Mouse (Mus musculus) cerebellum, adult 2 months (tissue): ENCODE measurements at regions not wholly inside any gene's neighbourhood (a gene's known extent, or its start where the extent isn't known, plus 50 kb on each side); places are given as distances from the start of the nearest gene placed in this dataset.

Source experiments
- CTCF ChIP-seq: fragments of 200-500 bp; IDR thresholded peaks from 2 replicates; pipeline ENCODE4 v1.5.1; 2011; ENCODE audit warnings: low read depth, mild to moderate bottlenecking, control low read depth, low read length, moderate library complexity, borderline replicate concordance; ENCODE audit not compliant: insufficient read depth
- POLR2A ChIP-seq: fragments of 200-500 bp; IDR thresholded peaks from 2 replicates; pipeline ENCODE4 v1.6.1; 2011; ENCODE audit warnings: low read length, control low read depth, borderline replicate concordance; ENCODE audit not compliant: insufficient read depth

- TF ChIP-seq CTCF (no peak), POLR2A (no peak)
Observed at GRCm38 (mm10) chr2:74073396-74073795, 162.3 kb upstream of the Atp5g3 start.
